Mouse (Mus musculus): Measurements from ENCODE around the gene Slc4a2. TPM values are rescaled to one million over a fixed set of nuclear protein-coding genes. Genes with fewer than 3 reads are reported as not detected.

Gene Slc4a2
- polyA plus RNA-seq, 1 experiment from 2014 or later: 40.0 TPM

- WGBS: under 1% methylated on average over 29 of the region's 29 CpGs
- peak overlapping the region; percentile 92 for H3K27ac ChIP-seq
- peak overlapping the region; percentile 81 for H3K4me3 ChIP-seq
- peak overlapping the region; percentile 96 for H3K9ac ChIP-seq
- peaks cover 5% of the 10 kb centered on the region; the same call in 1 of the 2 replicates for H3K36me3 ChIP-seq
- peaks cover 49% of the 10 kb centered on the region for H3K4me1 ChIP-seq
- H3K4me2 ChIP-seq: peak overlapping the region; percentile 91
- no peaks in the 10 kb centered on the region for H3K9me3 ChIP-seq
- H3K27me3 ChIP-seq: no peaks in the 10 kb centered on the region
- ATAC-seq (ENCODE audit: insufficient number of reproducible peaks, low FRiP score, low TSS enrichment, low read depth): no peak
These were observed 29.1 kb downstream of the Slc4a2 start for GRCm38 (mm10) chr5:24452691-24453233.

GRCm38 (mm10) chr5:24453283-24453984 is 29.8 kb downstream of the Slc4a2 start:
- Histone ChIP-seq H3K9me3 (no peaks in the 10 kb centered on the region), H3K9ac (peak overlapping the region; percentile 96), H3K27me3 (no peaks in the 10 kb centered on the region), H3K4me1 (peaks cover 45% of the 10 kb centered on the region), H3K4me2 (peak overlapping the region; percentile 91), H3K27ac (peak overlapping the region; percentile 92), H3K36me3 (peaks cover 8% of the 10 kb centered on the region; the same call in 1 of the 2 replicates), H3K4me3 (peak overlapping the region; percentile 81)
- ATAC-seq (ENCODE audit: insufficient number of reproducible peaks, low FRiP score, low TSS enrichment, low read depth): no peak
- 4% methylated on average over 5 of the region's 5 CpGs for WGBS

DNA sequence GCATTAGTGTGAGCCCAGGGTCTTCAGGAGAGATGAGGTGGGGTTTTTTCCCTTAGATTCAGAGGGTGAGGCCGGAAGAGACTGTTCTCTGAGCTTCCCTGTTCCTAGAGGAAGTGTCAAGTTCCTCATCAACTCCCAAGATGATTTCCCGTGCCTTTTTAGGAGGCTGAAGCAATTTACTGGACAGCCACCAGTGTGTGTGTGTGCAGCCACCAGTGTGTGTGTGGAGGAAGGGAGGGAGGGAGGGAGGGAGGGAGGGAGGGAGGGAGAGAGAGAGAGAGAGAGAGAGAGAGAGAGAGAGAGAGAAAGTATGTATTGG is 30.3 kb downstream of the Slc4a2 start:
- no peaks in the 10 kb centered on the region for H3K27me3 ChIP-seq
- no peak for ATAC-seq (ENCODE audit: insufficient number of reproducible peaks, low FRiP score, low TSS enrichment, low read depth)
- WGBS: 10% methylated on average over 2 of the region's 2 CpGs
- 0 out of 2 replicates have a peak overlapping the region, but pooled peaks have one; percentile 96 for H3K9ac ChIP-seq
- peak overlapping the region; percentile 91 for H3K4me2 ChIP-seq
- H3K36me3 ChIP-seq: peaks cover 8% of the 10 kb centered on the region; the same call in 1 of the 2 replicates
- no peak overlapping the region for H3K27ac ChIP-seq
- peaks cover 45% of the 10 kb centered on the region for H3K4me1 ChIP-seq
- H3K9me3 ChIP-seq: no peaks in the 10 kb centered on the region
- peak overlapping the region; percentile 81; the same call in 1 of the 2 replicates for H3K4me3 ChIP-seq

- no peaks in the 10 kb centered on the region for H3K27me3 ChIP-seq
- no peak overlapping the region for H3K4me2 ChIP-seq
- ATAC-seq (ENCODE audit: insufficient number of reproducible peaks, low FRiP score, low TSS enrichment, low read depth): no peak
- H3K9ac ChIP-seq: no peak overlapping the region
- H3K4me1 ChIP-seq: peaks cover 47% of the 10 kb centered on the region
- no peaks in the 10 kb centered on the region for H3K9me3 ChIP-seq
- H3K36me3 ChIP-seq: peaks cover 8% of the 10 kb centered on the region; the same call in 1 of the 2 replicates
- H3K4me3 ChIP-seq: no peak overlapping the region
- H3K27ac ChIP-seq: 0 out of 2 replicates have a peak overlapping the region, but pooled peaks have one; percentile 24
- WGBS: 73% methylated on average over 3 of the region's 3 CpGs
These were observed 31.4 kb downstream of the Slc4a2 start for GRCm38 (mm10) chr5:24455076-24455475.

GRCm38 (mm10) chr5:24455613-24456012 is 32.0 kb downstream of the Slc4a2 start:
- Histone ChIP-seq H3K4me2 (no peak overlapping the region), H3K4me3 (no peak overlapping the region), H3K9ac (no peak overlapping the region)

DNA sequence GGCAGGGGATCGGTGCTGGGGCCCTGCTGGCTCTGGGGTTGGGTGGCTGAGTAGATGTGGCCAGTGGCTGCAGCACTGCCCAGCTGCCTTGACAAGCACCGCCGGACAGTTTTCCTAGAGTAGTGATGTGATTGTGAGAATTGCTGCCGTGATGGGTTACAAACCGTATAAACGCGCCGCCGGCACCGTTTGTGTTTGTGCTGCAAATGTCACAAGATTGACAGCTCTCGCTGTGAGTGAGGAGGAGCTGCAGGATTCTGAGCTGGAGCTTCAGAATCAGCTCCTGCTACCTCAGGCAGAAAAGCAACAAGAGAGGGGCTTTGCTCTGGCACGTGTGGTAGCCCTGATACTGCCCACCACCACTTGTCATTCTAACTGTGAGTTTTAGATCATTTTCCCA is 43.1 kb downstream of the Slc4a2 start:
- Histone ChIP-seq H3K4me3 (no peak overlapping the region), H3K9me3 (no peaks in the 10 kb centered on the region), H3K9ac (no peak overlapping the region), H3K36me3 (peaks cover 5% of the 10 kb centered on the region; the same call in 1 of the 2 replicates), H3K27me3 (no peaks in the 10 kb centered on the region), H3K27ac (no peak overlapping the region), H3K4me2 (no peak overlapping the region), H3K4me1 (peaks cover 15% of the 10 kb centered on the region)
- 62% methylated on average over 12 of the region's 12 CpGs for WGBS
- ATAC-seq (ENCODE audit: insufficient number of reproducible peaks, low FRiP score, low TSS enrichment, low read depth): no peak

More at GRCm38 (mm10) chr5:24455613-24456012, 32.0 kb downstream of the Slc4a2 start:
- 75% methylated on average over 7 of the region's 7 CpGs for WGBS
- Histone ChIP-seq H3K4me1 (peaks cover 47% of the 10 kb centered on the region), H3K27me3 (no peaks in the 10 kb centered on the region), H3K36me3 (peaks cover 8% of the 10 kb centered on the region; the same call in 1 of the 2 replicates), H3K27ac (0 out of 2 replicates have a peak overlapping the region, but pooled peaks have one; percentile 24), H3K9me3 (no peaks in the 10 kb centered on the region)
- no peak for ATAC-seq (ENCODE audit: insufficient number of reproducible peaks, low FRiP score, low TSS enrichment, low read depth)

DNA sequence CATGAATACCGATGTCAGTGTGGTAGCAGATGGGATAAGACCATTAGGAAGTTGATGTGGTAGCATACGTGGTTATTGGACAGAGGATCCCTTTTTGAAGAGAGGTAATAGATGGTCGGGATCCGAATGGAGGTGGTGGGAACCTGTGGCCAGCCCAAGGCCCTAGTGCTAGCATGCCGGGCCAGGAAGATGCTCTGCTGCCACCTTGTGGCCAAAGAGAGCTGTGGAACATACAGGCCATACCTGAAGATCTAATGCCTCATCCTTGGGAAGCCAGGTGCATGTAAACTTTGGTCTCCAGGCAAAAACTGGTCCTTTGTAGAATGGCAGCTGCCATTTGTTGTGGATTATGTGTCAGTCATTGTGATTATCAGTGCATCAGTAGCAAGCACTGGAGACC is 47.0 kb downstream of the Slc4a2 start:
- peak; percentile 30; the same call in 1 of the 2 replicates for ATAC-seq (ENCODE audit: insufficient number of reproducible peaks, low FRiP score, low TSS enrichment, low read depth)
- Histone ChIP-seq H3K27me3 (peaks cover 13% of the 10 kb centered on the region; the same call in 1 of the 2 replicates), H3K27ac (no peak overlapping the region), H3K4me1 (peaks cover 52% of the 10 kb centered on the region), H3K4me2 (no peak overlapping the region), H3K36me3 (0 out of 2 replicates have a peak, but pooled peaks cover 4% of the 10 kb centered on the region), H3K4me3 (no peak overlapping the region), H3K9ac (no peak overlapping the region), H3K9me3 (no peaks in the 10 kb centered on the region)
- 10% methylated on average over 5 of the region's 5 CpGs for WGBS

- WGBS: 33% methylated on average over 7 of the region's 7 CpGs
- H3K4me2 ChIP-seq: peak overlapping the region; percentile 23; the same call in 1 of the 2 replicates
- peaks cover 25% of the 10 kb centered on the region for H3K36me3 ChIP-seq
- no peak for ATAC-seq (ENCODE audit: insufficient number of reproducible peaks, low FRiP score, low TSS enrichment, low read depth)
- H3K4me1 ChIP-seq: peaks cover 52% of the 10 kb centered on the region
- no peaks in the 10 kb centered on the region for H3K9me3 ChIP-seq
- no peak overlapping the region for H3K9ac ChIP-seq
- peaks cover 13% of the 10 kb centered on the region; the same call in 1 of the 2 replicates for H3K27me3 ChIP-seq
- no peak overlapping the region for H3K4me3 ChIP-seq
- peak overlapping the region; percentile 81 for H3K27ac ChIP-seq
These were observed 49.4 kb downstream of the Slc4a2 start for GRCm38 (mm10) chr5:24472884-24473619.

DNA sequence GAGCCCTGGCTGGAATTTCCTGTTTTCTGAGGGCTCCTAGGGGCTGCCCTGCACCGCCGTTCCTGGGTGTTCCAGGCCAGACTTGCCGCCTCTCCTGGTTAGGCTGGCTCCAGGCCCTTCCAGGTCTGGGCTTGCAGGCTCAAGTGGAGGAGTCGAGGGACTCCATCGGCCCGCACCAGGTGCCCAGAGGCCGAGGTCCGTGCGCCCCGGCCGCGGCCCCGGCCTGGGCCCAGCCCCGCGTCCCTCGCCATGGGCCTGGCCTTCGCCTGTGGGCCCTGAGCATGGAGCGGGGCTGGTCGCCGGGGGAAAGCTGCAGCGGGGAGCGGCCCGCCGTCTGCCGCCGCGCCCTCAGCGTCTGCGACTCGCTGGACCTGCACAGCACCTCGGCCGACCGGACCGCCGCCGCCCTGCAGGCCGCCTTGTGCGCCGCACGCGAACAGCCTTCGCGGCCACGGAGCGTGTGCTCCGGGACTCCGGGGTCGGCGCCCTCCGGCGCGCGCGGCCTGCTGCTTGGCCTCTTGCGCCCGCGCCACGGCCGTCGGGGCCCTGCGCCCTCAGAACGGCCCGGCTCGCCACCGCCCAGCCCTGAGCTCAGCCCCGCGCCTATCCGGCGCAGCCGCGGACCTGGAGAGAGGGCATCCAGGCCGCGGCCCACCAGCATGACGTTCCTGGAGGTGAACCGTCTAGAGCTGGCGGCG is 50.5 kb downstream of the Slc4a2 start:
- H3K36me3 ChIP-seq: peaks cover 32% of the 10 kb centered on the region
- WGBS: 6% methylated on average over 77 of the region's 77 CpGs
- peak overlapping the region; percentile 81 for H3K27ac ChIP-seq
- peaks cover 13% of the 10 kb centered on the region; the same call in 1 of the 2 replicates for H3K27me3 ChIP-seq
- H3K9me3 ChIP-seq: no peaks in the 10 kb centered on the region
- H3K4me3 ChIP-seq: peak overlapping the region; percentile 49
- H3K9ac ChIP-seq: peak overlapping the region; percentile 55
- no peak for ATAC-seq (ENCODE audit: insufficient number of reproducible peaks, low FRiP score, low TSS enrichment, low read depth)
- H3K4me2 ChIP-seq: peak overlapping the region; percentile 74
- H3K4me1 ChIP-seq: peaks cover 52% of the 10 kb centered on the region

DNA sequence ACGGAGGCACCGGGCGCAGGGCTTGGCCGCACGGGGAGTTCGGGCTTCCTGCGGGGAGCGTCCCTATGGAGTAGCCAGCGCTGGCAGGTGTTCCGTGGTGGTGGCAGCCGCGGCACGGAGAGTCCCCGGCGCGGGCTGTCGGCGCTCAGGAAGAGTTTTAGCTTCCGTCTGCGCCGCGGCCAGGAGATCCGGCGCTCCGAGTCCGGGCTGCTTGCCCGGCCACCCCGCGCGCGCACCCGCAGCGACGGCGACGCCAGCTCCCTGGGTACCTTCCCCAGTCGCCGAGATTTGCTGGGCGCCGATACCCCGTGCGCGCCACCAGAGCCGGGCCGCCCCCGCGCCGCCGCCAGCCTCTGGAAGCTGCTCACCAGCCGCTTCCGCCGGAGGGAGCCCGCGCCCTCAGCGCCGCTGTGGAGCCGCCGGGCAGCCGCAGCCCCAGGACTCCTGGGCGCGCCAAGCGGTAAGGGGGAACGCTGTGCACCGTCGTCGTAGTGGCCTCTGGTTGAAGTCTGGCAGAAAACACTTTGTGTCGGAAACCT is 51.2 kb downstream of the Slc4a2 start:
- 3% methylated on average over 67 of the region's 67 CpGs for WGBS
- Histone ChIP-seq H3K9ac (peak overlapping the region; percentile 55), H3K4me2 (peak overlapping the region; percentile 74), H3K27me3 (peaks cover 13% of the 10 kb centered on the region; the same call in 1 of the 2 replicates), H3K4me3 (peak overlapping the region; percentile 49), H3K9me3 (no peaks in the 10 kb centered on the region), H3K27ac (peak overlapping the region; percentile 81), H3K36me3 (peaks cover 38% of the 10 kb centered on the region), H3K4me1 (peaks cover 49% of the 10 kb centered on the region)
- ATAC-seq (ENCODE audit: insufficient number of reproducible peaks, low FRiP score, low TSS enrichment, low read depth): no peak

Measured in limb, embryonic 15.5 days (tissue).